Mouse (Mus musculus): ENCODE data around the gene Hyal2. TPM values are rescaled to one million over a fixed set of nuclear protein-coding genes. Genes with fewer than 3 reads are reported as not detected.

The Hyal2 gene
- 10 to 100 TPM; 14.4 to 27.5 TPM for total RNA-seq (2021)
- long read RNA-seq, experiment 1, transcript Hyal2-201 (4 exons, 1,893 nt), result major isoform, 24 of 34 reads
- long read RNA-seq, experiment 1, partial matches to known transcripts, result 5 of 34 reads
- long read RNA-seq, experiment 1, other reads (novel, unspliced or antisense), result 3 of 34 reads
- long read RNA-seq, experiment 2, transcript Hyal2-201 (4 exons, 1,893 nt), result major isoform, 18 of 25 reads
- long read RNA-seq, experiment 2, partial matches to known transcripts, result 5 of 25 reads
- long read RNA-seq, experiment 2, other reads (novel, unspliced or antisense), result 1 of 25 reads

DNA sequence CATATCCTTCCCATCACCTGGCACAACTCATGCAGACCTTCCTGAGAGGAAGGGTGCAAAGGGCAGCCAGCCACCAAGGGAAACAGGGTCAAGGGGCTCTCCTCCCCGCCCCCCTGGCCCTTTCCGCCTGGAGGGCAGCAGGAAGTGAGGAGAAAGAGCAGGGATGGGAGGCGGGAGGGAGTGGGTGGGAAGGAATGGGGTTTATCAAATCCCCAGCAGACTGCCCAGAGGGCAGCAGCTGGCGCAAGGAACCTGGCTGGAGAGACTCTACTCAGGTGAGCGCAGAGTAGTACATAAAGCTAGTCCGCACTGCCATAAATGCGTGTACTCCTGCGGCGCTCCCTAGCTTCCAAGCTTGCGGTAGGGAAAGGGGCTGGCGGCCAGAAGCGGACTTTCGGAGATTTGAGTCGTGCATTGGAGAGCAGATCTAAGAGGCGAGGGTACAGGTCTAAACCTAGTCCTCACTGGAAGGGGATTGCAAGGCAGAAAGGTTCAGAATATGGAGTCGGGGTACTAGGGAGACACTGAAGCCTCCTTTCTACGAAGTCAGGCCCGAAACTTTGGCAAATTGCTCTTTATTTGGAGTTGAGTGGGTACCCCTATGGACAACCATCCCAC, at the start of gene Hyal2:
Hyal2 (plus strand) TSS at position 244 of the 618 bp plus-strand sequence.
- no peak for DNase-seq

DNA sequence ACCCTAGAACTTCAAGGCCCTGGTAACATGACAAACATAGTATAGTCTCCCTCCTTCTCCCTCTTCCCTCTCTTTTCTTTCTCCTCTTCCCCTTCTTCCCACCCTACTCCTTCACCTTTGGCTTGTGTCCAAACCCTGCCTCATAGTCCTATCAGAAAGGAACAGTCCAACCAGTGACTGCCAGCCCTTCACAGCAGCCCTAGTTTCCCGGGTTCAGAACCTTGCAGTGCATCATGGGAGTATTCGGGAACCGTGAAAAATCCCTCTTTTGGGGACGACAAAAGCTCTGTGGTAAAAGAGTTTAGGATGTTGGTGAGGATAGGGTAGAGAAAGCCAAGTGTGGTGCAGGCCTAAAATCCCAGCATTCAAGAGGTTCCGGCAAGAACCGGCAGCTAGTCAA, 47.4 kb upstream of the Hyal2 start:
- DNase-seq, result no peak

DNA sequence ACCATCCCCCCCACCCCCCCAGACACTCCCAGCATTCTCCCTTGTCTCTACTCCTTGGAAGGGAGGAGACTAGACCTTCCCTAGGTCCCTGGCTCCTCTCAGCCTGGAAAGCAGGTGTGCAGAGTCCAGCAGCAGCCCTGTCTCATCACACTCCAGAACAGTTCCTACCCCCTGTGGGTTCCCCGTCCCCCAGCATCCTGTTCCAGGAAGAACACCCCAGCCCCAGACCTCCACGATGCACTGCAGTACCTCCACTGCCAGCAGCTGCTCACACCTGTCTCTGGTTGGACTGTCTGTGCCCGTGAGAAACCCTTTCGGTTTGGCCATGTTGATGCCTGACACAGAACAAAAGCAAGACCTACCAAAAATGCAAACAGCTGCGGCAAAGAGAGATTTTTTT, 46.6 kb upstream of the Hyal2 start:
- DNase-seq, result no peak

DNA sequence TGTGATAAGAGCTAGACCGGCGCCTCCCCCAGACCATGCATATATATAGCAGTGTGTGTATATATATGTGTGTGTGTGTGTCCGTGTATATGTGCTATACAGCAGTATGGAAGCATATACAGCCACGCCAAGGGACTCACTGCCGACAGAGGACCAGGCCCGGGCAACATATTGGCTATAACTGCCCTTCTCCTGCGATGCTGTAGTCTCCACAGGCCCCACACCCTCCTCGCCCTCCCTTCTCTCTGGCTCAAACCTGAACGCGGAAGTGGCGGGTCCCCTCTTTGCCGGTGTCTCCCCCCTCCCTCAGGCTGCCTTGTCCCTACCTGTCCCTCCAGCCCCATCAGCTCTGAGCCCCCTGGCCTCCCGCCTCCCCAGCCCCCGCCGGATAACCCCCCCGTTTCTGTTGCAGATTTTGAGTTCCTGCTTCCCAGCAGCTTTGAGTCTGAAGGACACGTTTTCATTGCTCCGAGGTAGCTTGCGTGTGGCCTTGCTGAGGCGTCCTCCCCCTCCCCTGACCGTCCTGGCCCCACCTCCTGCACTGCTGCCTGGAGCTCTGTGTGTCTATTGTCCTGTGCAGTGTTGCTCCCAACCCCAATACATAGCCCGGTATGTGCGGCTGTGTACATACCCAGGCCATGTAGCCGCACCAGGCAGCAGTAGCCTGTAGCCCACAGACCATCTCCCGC, 45.9 kb upstream of the Hyal2 start:
- no peak for DNase-seq

DNA sequence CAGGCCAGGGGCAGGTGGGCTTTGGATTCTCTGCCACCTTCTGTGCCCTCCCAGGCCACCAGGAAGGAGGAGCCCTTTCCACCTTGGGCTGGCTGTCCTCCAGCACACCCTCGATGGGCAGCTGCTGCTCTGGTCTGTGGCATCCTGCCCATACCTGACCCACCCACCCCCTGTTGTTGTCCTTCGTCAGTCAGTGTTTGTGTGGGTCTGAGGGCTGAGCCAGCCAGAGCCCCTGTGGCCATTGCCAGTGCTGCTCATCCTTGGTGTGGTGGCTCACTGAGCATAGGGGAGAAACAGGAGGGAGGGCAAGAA, 45.4 kb upstream of the Hyal2 start:
- DNase-seq, result no peak

DNA sequence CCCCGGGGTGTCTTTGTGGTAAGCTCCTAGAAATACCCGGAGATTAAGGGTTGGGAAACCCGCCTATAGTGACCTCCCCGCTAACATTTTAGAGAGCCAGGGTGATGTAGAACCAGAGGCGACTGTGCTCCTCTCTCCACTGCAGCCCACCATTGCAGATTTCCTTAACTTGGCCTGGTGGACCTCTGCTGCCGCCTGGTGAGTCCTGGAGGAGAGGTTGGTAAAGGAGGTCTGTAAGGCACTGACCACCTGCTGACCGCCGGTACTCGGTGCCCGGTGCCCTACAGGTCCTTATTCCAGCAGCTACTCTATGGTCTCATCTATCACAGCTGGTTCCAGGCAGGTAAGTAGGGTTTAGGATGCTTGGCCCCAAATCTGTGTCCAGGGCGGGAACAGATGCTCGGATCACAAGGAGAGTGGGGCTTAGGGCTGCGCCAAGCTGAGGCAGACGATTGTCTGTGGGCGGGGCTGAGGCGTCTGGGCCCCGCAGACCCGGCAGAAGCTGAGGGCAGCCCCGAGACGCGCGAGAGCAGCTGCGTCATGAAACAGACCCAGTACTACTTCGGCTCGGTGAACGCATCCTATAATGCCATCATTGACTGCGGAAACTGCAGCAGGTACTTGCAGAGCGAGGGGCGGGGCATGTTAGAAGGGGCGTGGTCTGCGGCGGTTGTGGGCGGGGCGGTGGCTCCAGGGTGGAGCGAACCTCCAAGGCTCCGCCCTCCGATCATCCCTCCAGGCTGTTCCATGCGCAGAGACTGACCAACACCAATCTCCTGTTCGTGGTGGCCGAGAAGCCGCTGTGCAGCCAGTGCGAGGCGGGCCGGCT, 41.3 kb upstream of the Hyal2 start:
- DNase-seq, result peak; percentile 70

DNA sequence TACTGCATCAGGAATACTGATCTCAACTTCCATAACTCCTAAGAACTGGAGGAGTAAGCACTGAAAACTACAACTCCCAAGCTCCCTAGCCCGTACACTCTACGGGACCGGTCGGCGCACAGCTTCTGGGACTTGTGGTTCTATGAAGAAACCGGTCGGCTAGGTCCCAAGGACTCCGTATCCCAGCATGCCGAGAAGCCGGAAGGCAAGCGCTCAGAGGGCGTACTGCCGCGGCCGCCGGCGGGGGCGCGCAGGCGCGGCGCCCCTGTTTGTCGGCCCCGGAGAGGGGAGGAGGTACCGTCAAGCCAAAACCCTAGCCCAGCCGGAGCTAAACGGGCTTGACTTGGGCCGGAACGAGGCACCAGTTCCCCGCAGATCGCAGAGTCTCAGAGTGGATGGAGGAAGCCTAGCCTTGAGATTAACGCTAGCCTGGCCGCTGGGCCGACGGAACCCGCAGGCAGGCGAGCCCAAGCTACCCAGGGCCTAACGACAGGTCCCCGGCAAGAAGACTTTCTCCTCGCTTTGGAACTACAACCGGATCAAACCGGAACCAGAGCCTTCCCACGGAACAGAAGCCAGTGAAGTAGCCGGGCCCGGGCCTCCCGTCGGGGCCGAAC, 33.8 kb upstream of the Hyal2 start, which contains the start of gene Tmem115:
Tmem115 (plus strand) TSS at position 155 of the 617 bp plus-strand sequence.
- peak; percentile 83 for DNase-seq

DNA sequence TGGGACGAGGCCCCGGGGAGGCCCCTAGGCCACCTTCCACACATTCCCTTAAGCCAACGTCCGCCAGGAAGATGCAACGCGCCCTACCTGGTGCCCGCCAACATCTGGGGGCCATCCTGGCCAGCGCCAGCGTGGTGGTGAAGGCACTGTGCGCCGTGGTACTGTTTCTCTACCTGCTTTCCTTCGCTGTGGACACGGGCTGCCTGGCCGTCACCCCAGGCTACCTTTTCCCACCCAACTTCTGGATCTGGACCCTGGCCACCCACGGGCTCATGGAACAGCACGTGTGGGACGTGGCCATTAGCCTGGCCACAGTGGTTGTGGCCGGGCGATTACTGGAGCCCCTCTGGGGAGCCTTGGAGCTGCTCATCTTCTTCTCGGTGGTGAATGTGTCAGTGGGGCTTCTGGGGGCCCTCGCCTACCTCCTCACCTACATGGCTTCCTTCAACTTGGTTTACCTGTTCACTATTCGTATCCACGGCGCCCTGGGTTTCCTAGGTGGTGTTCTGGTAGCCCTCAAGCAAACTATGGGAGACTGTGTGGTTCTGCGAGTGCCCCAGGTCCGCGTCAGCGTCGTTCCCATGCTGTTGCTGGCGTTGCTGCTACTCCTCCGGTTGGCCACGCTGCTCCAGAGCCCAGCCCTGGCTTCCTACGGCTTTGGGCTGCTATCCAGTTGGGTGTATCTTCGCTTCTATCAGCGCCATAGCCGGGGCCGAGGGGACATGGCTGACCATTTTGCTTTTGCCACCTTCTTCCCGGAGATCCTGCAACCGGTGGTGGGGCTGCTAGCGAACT, 33.1 kb upstream of the Hyal2 start:
- DNase-seq, result peak; percentile 49

DNA sequence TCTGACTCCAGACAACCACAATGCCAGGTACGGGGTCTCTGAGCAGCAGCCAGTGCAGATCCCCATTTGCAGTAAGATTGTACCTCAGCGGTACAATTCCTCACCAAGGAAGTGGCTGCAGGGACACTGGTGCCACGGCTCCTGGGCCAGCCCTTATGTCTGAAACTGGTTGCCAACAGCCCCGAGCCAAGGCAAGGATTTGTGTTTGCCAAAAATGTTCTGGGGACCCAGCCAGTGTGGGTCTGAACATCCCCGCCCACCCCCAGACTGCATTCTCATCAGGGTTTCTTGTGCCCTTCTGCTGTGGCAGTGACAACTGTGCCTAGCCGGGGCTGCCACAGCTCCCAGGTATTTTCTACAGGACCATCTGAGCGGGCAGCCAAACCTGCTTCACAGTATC, 29.5 kb upstream of the Hyal2 start:
- no peak for DNase-seq

DNA sequence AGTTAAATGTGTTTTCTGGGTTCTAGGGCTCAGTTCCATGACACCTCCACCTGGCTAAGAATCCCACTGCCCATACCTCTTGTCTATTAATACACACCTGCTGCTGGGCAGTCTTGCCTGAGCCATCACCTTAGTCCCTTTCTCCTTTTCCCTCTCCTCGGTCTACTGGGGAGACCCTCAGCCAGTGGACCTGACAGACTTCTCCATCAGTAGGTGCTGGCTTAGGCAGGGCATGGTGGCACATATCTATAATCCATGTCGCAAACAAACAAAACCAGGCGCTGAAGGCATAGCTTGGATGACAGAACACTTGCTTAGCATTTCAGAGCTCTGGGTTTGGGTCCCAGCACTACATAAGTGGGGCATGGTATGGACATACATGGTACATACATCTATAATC, 29.0 kb upstream of the Hyal2 start:
- no peak for DNase-seq

DNA sequence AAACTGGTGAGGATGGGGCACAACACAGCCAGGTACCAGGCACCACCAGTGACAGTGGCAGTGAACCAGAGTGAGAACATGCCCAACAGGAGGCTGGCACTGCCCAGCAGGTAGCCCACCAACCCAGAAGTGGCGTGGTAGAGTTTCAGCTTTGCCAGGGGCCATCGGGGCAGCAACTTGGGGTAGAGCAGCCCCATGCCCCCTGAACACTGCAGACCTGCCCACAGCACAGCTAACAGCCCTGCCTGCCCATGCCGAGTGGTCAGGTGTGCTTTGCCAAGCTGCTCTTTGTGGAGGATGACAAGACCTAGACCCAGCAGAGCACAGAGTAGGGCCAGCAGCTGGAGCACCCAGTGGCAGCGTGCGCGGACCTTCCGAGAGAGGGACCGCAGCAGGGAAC, 27.8 kb upstream of the Hyal2 start:
- no peak for DNase-seq

DNA sequence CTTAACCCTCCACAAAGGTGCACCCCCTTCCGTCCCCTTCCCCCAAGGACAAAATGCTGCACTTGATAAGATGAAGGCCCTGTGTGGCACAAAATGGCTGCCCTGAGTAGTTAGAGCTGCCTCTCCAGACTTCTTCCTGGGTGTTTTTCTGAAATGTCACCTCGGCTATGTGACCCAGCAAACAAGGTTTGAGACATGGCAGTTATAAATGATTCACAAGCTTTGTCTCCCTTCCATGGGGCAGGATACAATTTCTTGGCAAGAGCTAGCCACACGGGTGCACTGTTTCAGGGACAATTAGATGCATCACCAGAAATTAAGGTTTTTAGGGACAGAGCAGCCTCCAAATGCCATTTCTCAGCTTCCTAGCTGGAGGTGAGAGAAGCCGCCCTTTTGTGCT, 27.3 kb upstream of the Hyal2 start:
- no peak for DNase-seq

DNA sequence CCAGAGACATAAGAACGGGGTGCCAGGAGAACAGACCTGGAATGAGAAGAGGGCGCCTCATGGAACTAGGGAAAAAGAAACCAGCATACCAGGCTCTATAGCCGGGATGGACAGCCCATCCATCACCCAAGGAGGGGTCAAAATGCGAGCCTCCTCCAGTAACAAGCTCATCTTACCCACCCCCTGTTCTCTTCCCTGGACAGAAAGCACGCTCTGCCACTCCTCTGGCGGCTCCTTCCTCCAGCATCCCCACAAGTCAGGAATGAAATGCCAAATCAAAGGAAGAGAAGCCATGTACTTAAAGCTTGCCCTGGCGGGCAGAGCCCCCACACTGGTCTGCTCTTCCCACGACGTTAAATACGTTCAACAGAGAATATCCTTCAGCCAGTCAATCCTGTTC, 26.7 kb upstream of the Hyal2 start:
- no peak for DNase-seq

DNA sequence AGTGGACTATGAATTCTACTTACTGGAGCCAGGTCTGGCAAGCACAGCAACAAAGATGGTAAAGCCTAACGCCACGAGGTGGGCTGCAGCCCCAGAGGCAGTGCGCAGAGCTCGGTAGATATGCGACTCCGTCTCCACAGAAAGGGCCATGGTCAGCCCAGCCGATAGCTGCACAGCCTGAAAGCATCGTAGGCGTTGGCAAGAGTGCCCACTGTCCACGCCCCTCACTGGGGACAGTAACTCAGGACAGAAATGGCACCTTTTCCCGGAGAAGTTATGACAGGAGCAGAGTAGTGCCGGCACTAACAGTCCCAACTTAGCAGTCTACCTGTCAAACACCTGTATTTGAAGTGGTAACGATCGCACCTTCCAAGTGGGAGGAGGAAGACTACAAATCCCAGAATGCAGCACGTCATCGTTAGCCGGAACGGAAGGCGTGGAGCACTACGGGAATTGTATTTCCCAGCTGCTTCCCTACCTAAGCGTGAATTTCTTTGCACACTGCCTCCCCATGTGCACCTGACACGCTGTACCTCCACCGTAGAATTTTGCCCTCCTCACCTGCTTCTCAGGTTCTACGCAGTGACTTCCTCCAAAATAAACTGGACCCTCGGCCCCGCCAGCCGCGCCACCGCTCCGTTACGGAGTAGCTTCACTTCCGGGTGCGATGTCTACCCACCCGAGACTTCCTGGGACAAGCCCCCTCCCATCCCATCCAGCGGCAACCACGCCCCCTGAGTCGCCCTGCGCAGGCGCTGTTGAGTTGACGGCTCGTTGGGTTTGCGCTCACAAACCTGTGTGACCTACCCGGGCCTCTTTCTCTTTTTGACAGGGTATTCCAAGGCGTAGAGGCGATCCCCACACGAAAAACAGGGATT, 26.0 kb upstream of the Hyal2 start, which contains the start of the genes Cyb561d2 and Nprl2:
Cyb561d2 (minus strand) TSS at position 720 of the 878 bp plus-strand sequence.
Nprl2 (plus strand) TSS at position 753 of the 878 bp plus-strand sequence.
- DNase-seq, result peak; percentile 92

DNA sequence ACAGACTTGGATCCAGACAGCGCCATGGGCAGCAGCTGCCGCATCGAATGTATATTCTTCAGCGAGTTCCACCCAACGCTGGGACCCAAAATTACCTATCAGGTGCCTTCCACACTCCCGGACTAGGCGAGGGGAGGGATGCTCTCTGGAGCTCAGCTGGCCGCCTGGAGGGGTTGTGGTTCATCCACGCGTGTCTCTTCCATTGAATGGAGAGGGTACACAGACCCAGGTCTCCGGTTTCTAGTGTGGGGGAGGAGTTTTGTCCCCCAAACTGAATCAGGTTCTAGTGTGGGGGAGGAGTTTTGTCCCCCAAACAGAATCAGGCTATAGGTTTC, 25.4 kb upstream of the Hyal2 start:
- DNase-seq, result no peak

DNA sequence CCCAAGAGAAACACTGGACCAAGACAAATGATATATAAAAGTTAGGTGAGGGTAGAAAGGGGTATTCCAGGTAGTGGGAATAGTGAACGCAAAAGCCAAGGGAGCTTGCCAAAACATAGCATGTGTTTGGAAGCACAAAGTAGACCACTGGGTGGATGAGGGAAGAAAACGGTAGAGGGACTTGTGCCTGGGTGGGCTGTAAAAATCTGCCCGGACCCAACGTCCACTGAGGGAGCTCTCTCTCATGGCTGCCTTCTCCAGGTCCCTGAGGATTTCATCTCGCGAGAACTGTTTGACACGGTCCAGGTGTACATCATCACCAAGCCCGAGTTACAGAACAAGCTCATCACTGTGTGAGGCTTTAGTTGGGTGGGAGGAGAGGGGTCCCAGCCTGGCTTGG, 25.0 kb upstream of the Hyal2 start:
- no peak for DNase-seq

DNA sequence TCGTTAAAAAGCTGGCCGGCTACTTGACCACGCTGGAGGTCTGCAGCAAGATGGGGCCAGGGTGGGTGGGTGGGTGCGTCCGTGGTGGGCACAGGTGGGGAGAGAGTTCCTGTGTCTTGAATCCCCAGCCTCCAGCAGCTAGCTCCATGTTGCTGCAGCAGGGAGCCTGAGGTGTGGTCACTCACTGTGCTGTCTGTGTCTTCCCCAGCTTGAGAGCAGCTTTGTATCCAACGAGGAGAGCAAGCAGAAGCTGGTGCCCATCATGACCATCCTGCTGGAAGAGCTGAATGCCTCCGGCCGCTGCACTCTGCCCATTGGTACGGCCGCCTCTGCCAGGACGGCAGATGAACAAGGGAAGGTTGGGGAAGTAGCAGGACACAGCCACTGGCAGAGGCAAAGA, 24.4 kb upstream of the Hyal2 start:
- DNase-seq, result no peak

DNA sequence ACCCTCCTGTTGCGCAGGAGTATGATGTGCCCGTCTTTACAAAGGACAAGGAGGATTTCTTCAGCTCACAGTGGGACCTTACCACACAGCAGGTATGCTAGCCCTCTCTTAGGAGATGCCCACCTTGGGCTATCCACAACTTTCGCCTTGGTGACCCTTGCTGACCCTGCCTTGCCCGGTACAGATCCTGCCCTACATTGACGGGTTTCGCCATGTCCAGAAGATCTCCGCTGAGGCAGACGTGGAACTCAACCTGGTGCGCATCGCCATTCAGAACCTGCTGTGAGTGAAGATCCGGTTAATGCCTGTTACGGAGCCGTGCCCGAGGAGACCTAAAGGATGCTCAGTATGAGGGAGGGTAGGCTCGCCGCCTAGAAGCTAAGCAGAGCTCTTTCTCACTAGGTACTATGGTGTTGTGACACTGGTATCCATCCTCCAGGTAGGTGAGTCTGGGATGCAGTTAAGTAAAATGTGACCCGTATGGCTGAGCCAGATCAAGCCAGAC, 23.5 kb upstream of the Hyal2 start:
- no peak for DNase-seq

DNA sequence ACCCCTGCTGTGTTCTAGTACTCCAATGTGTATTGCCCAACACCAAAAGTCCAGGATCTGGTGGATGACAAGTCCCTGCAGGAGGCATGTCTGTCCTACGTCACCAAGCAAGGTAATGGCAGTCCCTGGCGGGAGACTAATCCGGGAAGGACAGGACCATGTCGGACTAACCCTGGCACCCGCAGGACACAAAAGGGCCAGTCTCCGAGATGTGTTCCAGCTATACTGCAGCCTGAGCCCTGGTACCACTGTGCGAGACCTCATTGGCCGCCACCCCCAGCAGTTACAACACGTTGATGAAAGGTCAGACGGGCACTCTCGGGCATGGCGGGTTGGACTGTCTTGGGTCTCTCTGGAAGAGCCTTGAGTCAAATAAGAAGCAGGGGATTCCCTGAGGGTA, 23.0 kb upstream of the Hyal2 start:
- no peak for DNase-seq

DNA sequence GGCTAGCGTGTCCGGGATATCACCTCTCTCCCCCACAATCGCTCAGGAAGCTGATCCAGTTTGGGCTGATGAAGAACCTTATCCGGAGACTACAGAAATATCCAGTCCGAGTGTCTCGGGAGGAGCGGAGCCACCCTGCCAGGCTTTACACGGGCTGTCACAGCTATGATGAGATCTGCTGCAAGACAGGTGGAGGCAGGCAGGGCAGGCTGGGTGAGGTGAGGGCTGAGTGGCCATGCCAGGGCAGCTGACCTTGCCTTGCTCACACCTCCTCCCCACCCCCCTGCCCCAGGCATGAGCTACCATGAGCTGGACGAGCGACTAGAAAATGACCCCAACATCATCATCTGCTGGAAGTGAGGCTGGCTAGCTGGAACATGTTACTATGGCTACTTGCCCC, 22.5 kb upstream of the Hyal2 start:
- no peak for DNase-seq
